Mouse (Mus musculus): ENCODE results near the gene Dph1.

Dph1 gene

DNA sequence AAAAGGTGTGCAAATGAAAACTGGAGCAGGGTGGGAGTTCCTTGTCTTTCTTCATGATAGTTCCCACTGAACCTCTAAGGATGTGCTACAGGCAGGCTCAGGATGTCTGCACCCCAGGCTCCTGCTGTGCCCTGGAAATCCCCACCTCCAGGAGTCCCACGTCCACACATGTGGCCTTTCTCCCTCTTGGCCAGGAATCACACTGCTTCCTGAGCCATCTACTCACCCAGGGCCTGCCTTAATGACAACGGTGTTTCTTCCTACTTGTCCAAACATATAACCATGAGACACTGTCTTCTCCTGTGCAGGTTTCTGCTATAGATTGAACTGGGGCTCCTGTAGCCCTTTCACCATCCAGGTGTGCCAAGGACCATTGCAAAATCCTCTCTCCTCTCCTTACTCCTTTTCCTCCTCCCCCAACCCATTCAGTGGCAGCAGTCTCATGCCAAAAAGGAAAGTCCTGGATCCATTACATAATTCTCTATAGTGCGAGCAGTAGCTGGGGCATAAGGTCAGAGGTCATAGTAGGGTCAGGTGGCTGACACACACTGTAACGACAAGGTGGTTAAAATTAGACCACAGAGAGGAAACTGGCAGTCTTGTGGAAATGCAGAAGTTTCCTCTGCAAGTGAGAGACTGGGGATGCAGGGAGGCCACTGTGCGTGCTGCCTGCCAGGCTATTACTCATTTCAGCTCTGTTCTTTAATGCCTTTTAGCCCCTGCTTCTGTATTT lies 54.2 kb downstream of the Dph1 start:
- in situ Hi-C loops (cut with MboI, MseI): no loop called here

DNA sequence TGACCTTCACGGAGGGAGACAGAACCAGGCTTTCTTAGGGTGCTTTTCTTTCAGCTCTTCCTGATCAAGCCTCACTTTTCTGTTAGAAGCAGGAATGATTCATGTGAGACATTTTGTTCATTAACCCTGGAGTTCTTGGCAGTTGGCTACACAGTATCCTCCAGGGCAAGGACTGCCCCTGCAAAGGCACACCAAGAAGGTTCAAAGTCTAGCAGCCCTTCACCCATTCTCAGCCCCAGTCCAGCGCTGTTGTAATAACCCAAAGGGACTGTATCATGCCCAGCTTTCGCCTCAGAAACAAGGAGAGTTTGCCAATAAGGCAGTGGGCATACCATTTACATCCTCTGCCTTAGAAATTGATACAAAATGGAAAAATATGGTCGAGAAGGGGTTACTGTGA lies 55.7 kb downstream of the Dph1 start:
- in situ Hi-C loops (cut with MboI, MseI): no loop called here

DNA sequence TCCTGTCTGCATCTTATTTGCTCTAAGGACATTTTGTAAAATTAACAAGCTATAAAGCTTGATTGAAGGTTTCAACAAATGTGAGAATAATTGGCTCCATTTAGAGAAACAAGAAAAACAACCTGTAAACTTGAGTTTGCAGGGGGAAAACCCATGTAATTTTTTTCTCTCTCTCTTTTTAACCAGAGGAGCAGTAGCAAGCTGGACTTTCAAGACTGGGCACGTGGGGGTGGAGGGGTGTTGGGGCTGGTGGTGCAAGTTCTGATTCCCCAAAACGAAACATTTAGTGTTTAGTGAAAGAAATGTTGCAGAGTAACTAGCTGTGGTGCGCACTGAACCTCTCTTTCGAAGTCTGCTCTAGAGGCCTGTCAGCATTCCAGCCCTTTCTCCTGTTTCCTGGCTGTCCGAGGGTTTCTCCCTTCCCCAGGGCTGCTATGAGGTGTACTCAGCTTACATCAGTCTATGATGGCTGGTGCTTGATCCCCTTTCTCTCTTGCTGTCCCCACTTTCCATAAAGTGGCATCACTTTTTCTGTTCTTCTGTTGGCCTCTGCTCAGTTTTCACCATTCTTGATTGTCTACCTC lies 56.5 kb downstream of the Dph1 start:
- in situ Hi-C loops (cut with MboI, MseI): no loop called here

DNA sequence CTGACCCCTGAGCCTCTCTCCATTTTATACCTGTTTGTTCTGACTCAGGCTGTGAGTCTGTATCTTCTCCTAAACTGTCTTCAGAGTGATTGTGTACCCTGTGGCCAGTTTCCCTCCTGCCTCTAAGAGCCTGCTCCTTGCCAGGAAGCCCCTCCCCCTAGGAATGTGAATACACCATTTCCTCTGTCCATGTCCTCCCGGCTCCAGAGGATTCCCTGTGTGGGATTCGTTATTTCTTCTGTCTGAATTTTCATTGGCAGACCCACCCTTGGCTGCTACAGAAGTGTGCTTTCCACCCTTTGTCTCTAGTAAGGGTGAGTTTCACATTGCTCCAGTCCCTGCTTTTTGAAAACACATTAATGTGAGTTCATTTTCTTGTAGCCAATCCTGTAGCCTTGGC lies 57.1 kb downstream of the Dph1 start:
- in situ Hi-C loops (cut with MboI, MseI): no loop called here

DNA sequence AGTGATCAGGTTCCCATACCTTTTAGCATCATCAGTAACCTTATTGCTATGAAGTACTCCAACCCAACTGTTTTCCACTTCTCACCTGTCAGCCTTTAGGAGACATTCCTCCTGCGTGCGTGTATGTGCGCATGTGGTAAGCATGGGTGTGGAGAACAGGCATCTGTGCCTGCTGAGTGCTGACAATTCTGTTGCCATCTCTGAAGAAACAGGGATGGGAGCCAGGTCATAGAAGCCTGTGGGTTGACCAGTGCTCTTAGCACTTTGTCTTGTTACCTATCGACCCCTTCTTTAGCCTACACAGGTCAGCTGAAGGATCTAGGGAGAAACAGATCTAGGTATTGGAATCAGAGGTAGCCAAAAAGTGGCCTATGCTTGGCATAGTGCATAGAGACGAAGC lies 57.6 kb downstream of the Dph1 start:
- in situ Hi-C loops (cut with MboI, MseI): no loop called here

- in situ Hi-C loops (cut with MboI, MseI): no loop called here
Measured at GRCm38 (mm10) chr11:75132278-75132677, 58.8 kb downstream of the Dph1 start.

GRCm38 (mm10) chr11:75131300-75131699 lies 59.7 kb downstream of the Dph1 start:
- in situ Hi-C loops (cut with MboI, MseI): no loop called here

DNA sequence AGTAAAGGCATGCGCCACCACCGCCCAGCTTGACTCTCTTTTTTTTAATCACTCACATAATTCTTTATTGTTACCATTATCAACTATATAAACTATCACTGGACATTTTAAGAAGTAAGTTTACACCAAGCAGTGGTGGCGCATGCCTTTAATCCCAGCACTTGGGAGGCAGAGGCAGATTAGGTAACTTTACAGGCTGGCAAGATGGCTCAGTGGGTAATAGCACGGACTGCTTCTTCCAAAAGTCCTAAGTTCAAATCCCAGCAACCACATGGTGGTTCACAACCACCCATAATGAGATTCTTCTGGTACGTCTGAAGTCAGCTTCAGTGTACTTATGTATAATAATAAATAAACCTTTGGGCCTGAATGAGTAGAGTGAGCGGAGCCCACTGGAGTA lies 61.6 kb downstream of the Dph1 start:
- in situ Hi-C loops (cut with MboI, MseI): no loop called here

Measured in T-helper 1 cell (primary cell).